Mouse (Mus musculus): Measurements from ENCODE around the gene Vmn1r169.
"Not testable (repeated sequence)": the region's sequence is repeated elsewhere in the genome, so short reads cannot be mapped to it uniquely, and the experiment has no call there.

The Vmn1r169 gene

GRCm38 (mm10) chr7:23575226-23575625 is at the start of gene Vmn1r169:
Vmn1r169 (plus strand) TSS chr7:23575526.
- not testable (repeated sequence) for DNase-seq

- DNase-seq: not testable (repeated sequence)
Observed at GRCm38 (mm10) chr7:23539432-23539831, 35.9 kb upstream of the Vmn1r169 start, which contains the start of gene Vmn1r168. Vmn1r168 (plus strand) TSS chr7:23539732.

- not testable (repeated sequence) for DNase-seq
Observed at GRCm38 (mm10) chr7:23605875-23606274, 30.5 kb downstream of the Vmn1r169 start, which contains the start of gene Vmn1r170. Vmn1r170 (plus strand) TSS chr7:23606175.

All from cerebellum, adult 9-11 months (tissue).